13 mouse cellular contexts compared by ENCODE assay signal in the genomic region with DNA sequence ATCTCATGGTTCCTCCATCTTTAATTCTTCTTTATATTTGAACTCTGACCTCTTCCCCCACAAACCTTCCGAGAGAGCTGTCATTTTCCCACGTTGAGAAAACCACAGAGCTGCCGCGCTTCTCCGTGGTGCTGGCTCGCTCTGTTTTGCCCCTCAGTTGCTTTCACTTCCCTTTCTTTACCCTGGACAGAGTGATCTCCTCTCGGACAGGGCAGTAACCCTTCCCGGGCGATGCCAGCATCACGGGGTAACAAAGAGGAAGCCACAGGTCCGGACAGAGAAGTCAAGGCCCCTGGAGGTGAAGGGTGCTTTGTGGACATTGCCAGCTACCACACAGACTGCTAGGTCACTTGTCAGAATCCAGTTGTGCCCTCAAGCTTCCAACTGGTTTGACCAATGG.
DNase-seq lines count a peak whose midpoint lies in the region; ATAC-seq and TF ChIP-seq lines count a peak whose summit lies in the region.
"Had no signal": no experiment of that assay in that cellular context is flagged by ENCODE, and none has a peak within 500 bp of the region (broad histone marks: within the 10 kb centered on the region; RNA-seq: fewer than 3 reads in every experiment).

No protein-coding gene starts in this region.

- H3K9ac ChIP-seq in CH12.LX (ENCODE audit: insufficient read depth, low read depth) = no peak overlapping the region
- no peak overlapping the region for H3K9ac ChIP-seq in hindbrain, postnatal 0 days (replicated peaks; ENCODE audit: low read length)
- H3K9ac ChIP-seq in midbrain, postnatal 0 days (replicated peaks; ENCODE audit: low read length, poor library complexity, severe bottlenecking) = no peak overlapping the region
- H3K9ac ChIP-seq: forebrain, embryonic 13.5 days had no signal

- ATAC-seq in hindbrain, postnatal 0 days = no peak
- ATAC-seq in midbrain, postnatal 0 days (ENCODE audit: low FRiP score) = no peak
- ATAC-seq: forebrain, embryonic 13.5 days had no signal

- 88% methylated on average over 11 of the region's 11 CpGs for WGBS in hindbrain, postnatal 0 days
- 93% methylated on average over 11 of the region's 11 CpGs for WGBS in midbrain, postnatal 0 days

- H3K79me2 ChIP-seq in CH12.LX (replicated peaks; ENCODE audit: control insufficient read depth, extremely low read depth, insufficient read depth, poor library complexity, severe bottlenecking) = no peaks in the 10 kb centered on the region

- TF ChIP-seq RAD21 in CH12.LX (IDR thresholded peaks at IDR 0.05; ENCODE audit: low read depth, low read length) = no peak

- H3K36me3 ChIP-seq in CH12.LX (replicated peaks in 1 of 2; ENCODE audit: control insufficient read depth in 1 of 2, insufficient read depth in 1 of 2, low read length in 1 of 2) = no peaks in the 10 kb centered on the region
- no peaks in the 10 kb centered on the region for H3K36me3 ChIP-seq in hindbrain, postnatal 0 days (ENCODE audit: insufficient read depth, low read length)
- H3K36me3 ChIP-seq in midbrain, postnatal 0 days (ENCODE audit: insufficient read depth, low read length) = no peaks in the 10 kb centered on the region

- TF ChIP-seq CTCF in CH12.LX (conservative IDR thresholded peaks at IDR 0.05 in 1 of 2, IDR thresholded peaks at IDR 0.05 in 1 of 2; ENCODE audit: low read depth in 2 of 2, low read length in 2 of 2) = no peak
- no peak for TF ChIP-seq CTCF in hindbrain, postnatal 0 days (IDR thresholded peaks at IDR 0.05; ENCODE audit: low read depth)
- no peak for TF ChIP-seq CTCF in midbrain, postnatal 0 days (IDR thresholded peaks at IDR 0.05)

- dilution Hi-C loops in CH12.LX (cut with MboI; ENCODE audit: extremely low pct_ligation_motif_present, extremely low pct_unique_long_range_greater_than_20kb, low sequenced_read_pairs) = no loop called here

- H3K4me3 ChIP-seq in CH12.LX (replicated peaks in 1 of 3; ENCODE audit: low read depth in 2 of 3, low read length in 2 of 3, poor library complexity in 1 of 3) = no peak overlapping the region
- H3K4me3 ChIP-seq in hindbrain, postnatal 0 days (ENCODE audit: low read length) = no peak overlapping the region
- H3K4me3 ChIP-seq in midbrain, postnatal 0 days (ENCODE audit: low read depth, low read length) = no peak overlapping the region
- H3K4me3 ChIP-seq: forebrain, embryonic 13.5 days; heart, adult 2 months; layer of hippocampus, adult 2 months; myocyte had no signal

- H3K27ac ChIP-seq in CH12.LX (ENCODE audit: insufficient read depth, low read depth) = no peak overlapping the region
- no peak overlapping the region for H3K27ac ChIP-seq in hindbrain, postnatal 0 days
- no peak overlapping the region for H3K27ac ChIP-seq in midbrain, postnatal 0 days (ENCODE audit: low read depth, low read length)
- H3K27ac ChIP-seq: forebrain, embryonic 13.5 days; heart, adult 2 months; layer of hippocampus, adult 2 months had no signal

- peaks cover 25% of the 10 kb centered on the region for H3K27me3 ChIP-seq in CH12.LX (replicated peaks)
- no peaks in the 10 kb centered on the region for H3K27me3 ChIP-seq in hindbrain, postnatal 0 days (ENCODE audit: insufficient read depth, low read length)
- H3K27me3 ChIP-seq in midbrain, postnatal 0 days (ENCODE audit: insufficient read depth, low read length) = no peaks in the 10 kb centered on the region
- H3K27me3 ChIP-seq: forebrain, embryonic 13.5 days had no signal

- peaks cover 2 to 4% of the 10 kb centered on the region in 2 experiments; a peak in 3 of 4 replicates for H3K4me1 ChIP-seq in CH12.LX (ENCODE audit: control insufficient read depth in 1 of 2, insufficient read depth in 2 of 2)
- H3K4me1 ChIP-seq in hindbrain, postnatal 0 days (ENCODE audit: insufficient read depth, low read length) = no peaks in the 10 kb centered on the region
- no peaks in the 10 kb centered on the region for H3K4me1 ChIP-seq in midbrain, postnatal 0 days (ENCODE audit: insufficient read depth, low read length)

- 0 out of 2 replicates have a peak, but pooled peaks have one; percentile 33 for TF ChIP-seq EP300 in CH12.LX (IDR thresholded peaks at IDR 0.05; ENCODE audit: low read length)

- in situ Hi-C loops in CH12.LX (cut with MboI; ENCODE audit: low pct_ligation_motif_present, low pct_unique_long_range_greater_than_20kb, low sequenced_read_pairs) = no loop called here

- no peak overlapping the region for H3K4me2 ChIP-seq in CH12.LX (ENCODE audit: insufficient read depth, low read depth, poor library complexity, severe bottlenecking)
- no peak overlapping the region for H3K4me2 ChIP-seq in hindbrain, postnatal 0 days (ENCODE audit: low read depth, low read length)
- H3K4me2 ChIP-seq in midbrain, postnatal 0 days (ENCODE audit: low read depth, low read length, poor library complexity, severe bottlenecking) = no peak overlapping the region
- H3K4me2 ChIP-seq: forebrain, embryonic 13.5 days had no signal

- DNase-seq in kidney, adult 11 months = peak; percentile 9
- no peak for DNase-seq in kidney, postnatal 25 days
- DNase-seq in CH12.LX (ENCODE audit: extremely low read depth) = no peak
- DNase-seq in heart, adult 9 months (ENCODE audit: low spot score in 2 of 2) = peak; percentile 41 to 67
- peak; percentile 62 for DNase-seq in lung, postnatal 25 days (ENCODE audit: low spot score)
- no peak for DNase-seq in hindbrain, postnatal 0 days (ENCODE audit: low spot score)
- DNase-seq in cerebellum, postnatal 25 days = no peak
- no peak for DNase-seq in midbrain, postnatal 0 days (ENCODE audit: low spot score)
- DNase-seq: thymus, adult 18-20 months had no signal

- TF ChIP-seq POLR2A in CH12.LX (IDR thresholded peaks at IDR 0.05; ENCODE audit: low read depth, low read length) = no peak

- no peaks in the 10 kb centered on the region for H3K9me3 ChIP-seq in CH12.LX (replicated peaks; ENCODE audit: low read length)
- no peaks in the 10 kb centered on the region for H3K9me3 ChIP-seq in hindbrain, postnatal 0 days (ENCODE audit: low read length)
- H3K9me3 ChIP-seq in midbrain, postnatal 0 days (ENCODE audit: low read length) = no peaks in the 10 kb centered on the region
- H3K9me3 ChIP-seq: forebrain, embryonic 13.5 days had no signal

TF ChIP-seq in CH12.LX, 34 proteins besides CTCF, POLR2A, EP300 and RAD21:
- TF ChIP-seq ETS1 (conservative IDR thresholded peaks at IDR 0.05; ENCODE audit: low read depth, low read length) (0 out of 2 replicates have a peak, but pooled peaks have one; percentile 18), IRF4 (IDR thresholded peaks at IDR 0.05; ENCODE audit: low read depth, low read length) (peak; percentile 81), NRF1 (IDR thresholded peaks at IDR 0.05; ENCODE audit: low read depth, low read length) (no peak)
TF ChIP-seq in CH12.LX: peak in this region for 2.

Comparison
In these comparisons a context has a peak if more than half of its experiments do, and no peak if none do; other contexts are left out.
1. DNase-seq: peak in kidney, adult 11 months (single experiment), heart, adult 9 months (2 of 2) and lung, postnatal 25 days (single experiment); none in kidney, postnatal 25 days (0 of 2), CH12.LX (single experiment), hindbrain, postnatal 0 days (single experiment), cerebellum, postnatal 25 days (0 of 2) and midbrain, postnatal 0 days (single experiment).